ENCODE assay signal across 32 mouse cellular contexts in genomic region chr15:77761083-77761482, GRCm38 (mm10). TPM values are rescaled to one million over a fixed set of nuclear protein-coding genes. Genes with fewer than 3 reads are reported as not detected.
DNase-seq lines count a peak whose midpoint lies in the region; ATAC-seq and TF ChIP-seq lines count a peak whose summit lies in the region.
"Had no signal": no experiment of that assay in that cellular context is flagged by ENCODE, and none has a peak within 500 bp of the region (broad histone marks: within the 10 kb centered on the region; RNA-seq: fewer than 3 reads in every experiment).

No protein-coding gene starts in this region.

- WGBS in hindbrain, embryonic 12.5 days: 95% methylated on average over 7 of the region's 7 CpGs

- H3K9me3 ChIP-seq in hindbrain, embryonic 12.5 days (replicated peaks): no peaks in the 10 kb centered on the region
- H3K9me3 ChIP-seq: forebrain, embryonic 13.5 days; hindbrain, embryonic 15.5 days; kidney, embryonic 15.5 days; limb, embryonic 12.5 days; liver, embryonic 15.5 days; midbrain, embryonic 12.5 days; neural tube, embryonic 13.5 days; stomach, embryonic 15.5 days had no signal

- peak; percentile 11 for TF ChIP-seq POLR2A in myocyte (IDR thresholded peaks at IDR 0.05; ENCODE audit: insufficient read length, low read depth)

- no peaks in the 10 kb centered on the region for H3K4me1 ChIP-seq in hindbrain, embryonic 12.5 days
- H3K4me1 ChIP-seq: forebrain, embryonic 13.5 days; hindbrain, embryonic 15.5 days; kidney, embryonic 15.5 days; midbrain, embryonic 12.5 days; neural tube, embryonic 13.5 days had no signal

- H3K9ac ChIP-seq in hindbrain, embryonic 12.5 days: no peak overlapping the region
- H3K9ac ChIP-seq: forebrain, embryonic 13.5 days; hindbrain, embryonic 15.5 days; kidney, embryonic 15.5 days; limb, embryonic 12.5 days; liver, embryonic 15.5 days; midbrain, embryonic 12.5 days; neural tube, embryonic 13.5 days; stomach, embryonic 15.5 days had no signal

- H3K4me3 ChIP-seq in myocyte: no peak overlapping the region
- no peak overlapping the region for H3K4me3 ChIP-seq in hindbrain, embryonic 12.5 days
- H3K4me3 ChIP-seq: forebrain, embryonic 13.5 days; hindbrain, embryonic 15.5 days; kidney, embryonic 15.5 days; limb, embryonic 12.5 days; liver, embryonic 15.5 days; midbrain, embryonic 12.5 days; neural tube, embryonic 13.5 days; stomach, embryonic 15.5 days had no signal

- no peaks in the 10 kb centered on the region for H3K27me3 ChIP-seq in myocyte (ENCODE audit: control insufficient read depth, insufficient read depth, insufficient read length)
- no peaks in the 10 kb centered on the region for H3K27me3 ChIP-seq in hindbrain, embryonic 12.5 days
- H3K27me3 ChIP-seq: forebrain, embryonic 13.5 days; hindbrain, embryonic 15.5 days; kidney, embryonic 15.5 days; limb, embryonic 12.5 days; liver, embryonic 15.5 days; neural tube, embryonic 13.5 days; stomach, embryonic 15.5 days had no signal

- peaks cover 56% of the 10 kb centered on the region for H3K36me3 ChIP-seq in myocyte (ENCODE audit: control insufficient read depth, insufficient read depth)
- peaks cover 61% of the 10 kb centered on the region for H3K36me3 ChIP-seq in hindbrain, embryonic 12.5 days

- no peak overlapping the region for H3ac ChIP-seq in myocyte (ENCODE audit: control insufficient read depth, insufficient read length)

- no peak overlapping the region for H3K27ac ChIP-seq in hindbrain, embryonic 12.5 days
- H3K27ac ChIP-seq: forebrain, embryonic 13.5 days; hindbrain, embryonic 15.5 days; kidney, embryonic 15.5 days; limb, embryonic 12.5 days; liver, embryonic 15.5 days; midbrain, embryonic 12.5 days; neural tube, embryonic 13.5 days; stomach, embryonic 15.5 days had no signal

- ATAC-seq in hindbrain, embryonic 12.5 days (ENCODE audit: low FRiP score): no peak
- ATAC-seq: CD4-positive, CD25-positive, alpha-beta regulatory T cell, adult 4 months; forebrain, embryonic 13.5 days; inflammation-experienced regulatory T-cells, adult 6 months had no signal

- no peaks in the 10 kb centered on the region for H3K79me2 ChIP-seq in myocyte (ENCODE audit: control insufficient read depth, insufficient read depth)

- DNase-seq in heart, adult 11 months: peak; percentile 89
- DNase-seq in heart, postnatal 4 days: no peak
- DNase-seq in ovary, adult 18-20 months (ENCODE audit: low spot score): peak; percentile 62
- no peak for DNase-seq in ovary, postnatal 10 days (ENCODE audit: low spot score)
- peak; percentile 77 for DNase-seq in adrenal gland, postnatal 10 days
- DNase-seq: cerebellum, adult 8-10 months; gastrocnemius, postnatal 14 days; heart, adult 18-20 months; kidney, adult 11 months; kidney, postnatal 36 days; lung, postnatal 36 days; right cerebral cortex, adult 18-20 months; thymus, postnatal 14 days had no signal

- no peak overlapping the region for H3K4me2 ChIP-seq in myocyte (ENCODE audit: low read depth)
- H3K4me2 ChIP-seq in hindbrain, embryonic 12.5 days (replicated peaks): no peak overlapping the region
- H3K4me2 ChIP-seq: forebrain, embryonic 13.5 days; heart, embryonic 11.5 days; hindbrain, embryonic 15.5 days; kidney, embryonic 15.5 days; limb, embryonic 12.5 days; liver, embryonic 15.5 days; midbrain, embryonic 12.5 days; neural tube, embryonic 13.5 days; stomach, embryonic 15.5 days had no signal

TF ChIP-seq in myocyte, 11 proteins besides CTCF, POLR2A, EP300 and RAD21:
- no peak for TF ChIP-seq TCF12 (IDR thresholded peaks at IDR 0.05; ENCODE audit: insufficient read depth, poor library complexity, severe bottlenecking)
- TF ChIP-seq USF1 (IDR thresholded peaks at IDR 0.05; ENCODE audit: low read depth): no peak
- no peak for TF ChIP-seq CEBPB (IDR thresholded peaks at IDR 0.05; ENCODE audit: insufficient read depth, poor library complexity, severe bottlenecking)
- TF ChIP-seq POLR2AphosphoS2 (IDR thresholded peaks at IDR 0.05; ENCODE audit: insufficient read length, low read depth): peak; percentile 12

RNA-seq across cellular contexts. Expression of gene Apol8, which starts 4.3 kb away (rescaled TPM):
- under 1 TPM; 0.17 to 0.38 TPM for total RNA-seq in heart, postnatal 4 days (2021)
- total RNA-seq in adrenal gland, postnatal 10 days (2021): under 1 TPM; 0.39 to 0.88 TPM
- 0.38 TPM for polyA plus RNA-seq in myocyte (2012; fragmentation: generic; extraction: Trizol)
- polyA plus RNA-seq in hindbrain, embryonic 12.5 days (2016; fragmentation: Nextera tagmentation; extraction: Ambion mirVana): 0.22 and 0.47 TPM in 2 replicates
- total RNA-seq: adrenal gland, adult 18-20 months; gastrocnemius, postnatal 14 days; heart, adult 18-20 months; midbrain, postnatal 0 days had no signal
- polyA plus RNA-seq: CD4-positive, CD25-positive, alpha-beta regulatory T cell, adult 4 months; liver, adult 2 months; neural tube, embryonic 13.5 days had no signal

RNA-seq across cellular contexts. Expression of gene Apol9b, which starts 32.2 kb away (rescaled TPM):
- total RNA-seq in heart, postnatal 4 days (2021): under 1 TPM in 1 of 2 experiments, not detected in 1; 0.41 TPM
- total RNA-seq in adrenal gland, postnatal 10 days (2021): under 1 TPM; 0.30 to 0.42 TPM
- polyA plus RNA-seq in myocyte (2012; fragmentation: generic; extraction: Trizol): 63.1 TPM
- not detected in 2 replicates for polyA plus RNA-seq in hindbrain, embryonic 12.5 days (2016; fragmentation: Nextera tagmentation; extraction: Ambion mirVana)
- total RNA-seq: gastrocnemius, postnatal 14 days; left cerebral cortex, adult 18-20 months; megakaryocyte, adult 5-6 weeks had no signal
- polyA plus RNA-seq: embryonic facial prominence, embryonic 11.5 days; forebrain, embryonic 13.5 days; hindbrain, embryonic 15.5 days; kidney, embryonic 15.5 days; limb, embryonic 12.5 days; midbrain, embryonic 12.5 days; midbrain, postnatal 0 days had no signal

Comparison
In these comparisons a context has a peak if more than half of its experiments do, and no peak if none do; other contexts are left out.
1. DNase-seq: peak in heart, adult 11 months (single experiment), ovary, adult 18-20 months (single experiment) and adrenal gland, postnatal 10 days (single experiment); none in heart, postnatal 4 days (single experiment) and ovary, postnatal 10 days (single experiment).